Mouse (Mus musculus) liver, embryonic 15.5 days (tissue): Measurements from ENCODE around the gene Trim12c. TPM values are rescaled to one million over a fixed set of nuclear protein-coding genes. Genes with fewer than 3 reads are reported as not detected.
A peak's percentile ranks its signal among the peaks of the same experiment; 100 is the strongest.
"Not testable (repeated sequence)": the region's sequence is repeated elsewhere in the genome, so short reads cannot be mapped to it uniquely, and the experiment has no call there.

Source experiments
- ATAC-seq: fragments of 200-750 bp; cut with Nextera tagmentation; 2 replicates; pipeline ENCODE4 v1.8.0; 2017; ENCODE audit warnings: moderate number of reproducible peaks, mild to moderate bottlenecking, moderate library complexity; ENCODE audit not compliant: insufficient read depth
- H3K27ac ChIP-seq: fragments of 300-500 bp; sonication (generic); replicated peaks from 2 replicates; pipeline ENCODE4 v1.5.1; 2015; ENCODE audit warnings: mild to moderate bottlenecking, inconsistent platforms
- H3K27me3 ChIP-seq: fragments of 300-500 bp; sonication (generic); 2 replicates; pipeline ENCODE4 v1.6.1; 2015; ENCODE audit warnings: mild to moderate bottlenecking, inconsistent platforms
- H3K36me3 ChIP-seq: fragments of 300-500 bp; sonication (generic); replicated peaks from 2 replicates; pipeline ENCODE4 v1.6.1; 2015; ENCODE audit warnings: moderate library complexity, mild to moderate bottlenecking, inconsistent platforms
- H3K4me1 ChIP-seq: fragments of 300-500 bp; sonication (generic); replicated peaks from 2 replicates; pipeline ENCODE4 v1.6.1; 2015; ENCODE audit warnings: inconsistent platforms
- H3K4me2 ChIP-seq: fragments of 300-500 bp; sonication (generic); 2 replicates; pipeline ENCODE4 v1.6.1; 2015; ENCODE audit warnings: moderate library complexity, mild to moderate bottlenecking, inconsistent platforms
- H3K4me3 ChIP-seq: fragments of 300-500 bp; sonication (generic); replicated peaks from 2 replicates; pipeline ENCODE4 v1.5.1; 2015; ENCODE audit warnings: mild to moderate bottlenecking, inconsistent platforms
- H3K9ac ChIP-seq: fragments of 300-500 bp; sonication (generic); 2 replicates; pipeline ENCODE4 v1.6.1; 2015; ENCODE audit warnings: moderate library complexity, mild to moderate bottlenecking, inconsistent platforms
- H3K9me3 ChIP-seq: fragments of 300-500 bp; sonication (generic); replicated peaks from 2 replicates; pipeline ENCODE4 v1.6.1; 2016; ENCODE audit warnings: inconsistent platforms
- WGBS: fragments of 180-500 bp; shearing (Covaris S2); methylation state at CpG from one replicate; pipeline ENCODE4 v1.1.7; 2015; ENCODE audit warnings: mixed read lengths; ENCODE audit not compliant: insufficient replicate concordance; 5-methylcytosine and 5-hydroxymethylcytosine counted together
- polyA plus RNA-seq: library from polyadenylated mRNA; unstranded; fragments of >200 nt; fragmentation: Nextera tagmentation; extraction: Ambion mirVana; gene quantifications from 2 replicates; pipeline ENCODE4 v1.2.1, GENCODE M21; 2015

Gene Trim12c
- polyA plus RNA-seq, 1 experiment from 2014 or later: 1.2 TPM

DNA sequence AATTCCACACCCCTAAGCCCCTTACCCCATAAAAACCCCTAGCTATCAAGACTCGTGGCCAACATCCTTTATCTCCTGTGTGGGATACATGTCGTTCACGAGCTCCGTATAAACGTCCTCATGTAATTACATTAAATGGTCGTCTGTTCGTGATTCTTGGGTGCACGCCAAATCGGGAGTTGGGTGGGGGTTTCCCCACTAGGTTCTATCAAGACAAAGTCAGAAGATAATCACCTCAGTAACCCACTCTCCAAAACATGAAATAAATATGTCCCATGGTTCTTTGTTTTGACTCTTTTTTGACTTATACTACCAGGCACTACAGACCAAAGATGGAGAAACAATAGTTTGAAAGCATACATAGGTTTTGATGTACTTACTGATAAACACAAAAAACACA lies 31.1 kb downstream of the Trim12c start:
- Histone ChIP-seq H3K27ac (no peak overlapping the region), H3K4me3 (no peak overlapping the region), H3K9me3 (no peaks in the 10 kb centered on the region), H3K4me1 (no peaks in the 10 kb centered on the region), H3K9ac (no peak overlapping the region), H3K27me3 (no peaks in the 10 kb centered on the region), H3K36me3 (no peaks in the 10 kb centered on the region), H3K4me2 (no peak overlapping the region)
- ATAC-seq: no peak
- 69% methylated on average over 9 of the region's 9 CpGs for WGBS

- H3K36me3 ChIP-seq, H3K9me3 ChIP-seq, H3K4me1 ChIP-seq, H3K27me3 ChIP-seq: not testable (repeated sequence)
- Histone ChIP-seq H3K27ac (peak within 1 kb of the TSS; percentile 67), H3K4me2 (peak within 1 kb of the TSS; percentile 62), H3K9ac (peak within 1 kb of the TSS; percentile 40; the same call in 1 of the 2 replicates), H3K4me3 (peak within 1 kb of the TSS; percentile 61)
- ATAC-seq: peak; percentile 95
- 9% methylated on average over 4 of the region's 4 CpGs for WGBS
These were observed 37.6 kb downstream of the Trim12c start, which contains the start of gene Trim12a for GRCm38 (mm10) chr7:104315369-104316080. Gene Trim12a, minus strand, starts transcription at chr7:104315466.

DNA sequence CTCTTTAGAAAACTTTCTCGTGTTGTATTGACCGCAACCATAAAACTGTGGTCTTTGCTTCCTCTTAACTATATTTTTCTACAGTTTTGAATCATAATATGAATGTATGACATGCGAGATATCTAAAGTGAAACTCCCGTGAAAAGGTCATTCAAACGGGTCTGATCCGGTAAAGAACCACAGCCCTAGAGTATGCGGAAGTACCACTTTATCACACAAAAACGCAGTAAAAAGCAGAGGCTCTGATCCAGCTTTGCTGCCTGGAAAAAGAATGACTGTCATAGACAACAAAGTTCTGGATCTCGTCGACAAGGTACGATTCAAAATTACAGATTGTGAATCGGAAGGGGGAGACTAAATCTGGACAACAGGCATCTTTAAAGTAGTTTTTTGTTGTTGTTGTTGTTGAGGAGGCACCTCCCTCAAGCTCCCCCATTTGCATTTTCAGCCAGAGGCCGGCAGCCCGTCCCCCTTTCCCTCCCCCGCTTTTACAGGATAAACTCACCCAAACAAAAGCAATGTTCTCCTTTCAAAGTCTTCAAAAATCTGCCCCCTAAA lies 38.3 kb downstream of the Trim12c start:
- H3K27me3 ChIP-seq: no peaks in the 10 kb centered on the region
- H3K9ac ChIP-seq: peak overlapping the region; percentile 40; the same call in 1 of the 2 replicates
- H3K9me3 ChIP-seq: no peaks in the 10 kb centered on the region
- WGBS: 2% methylated on average over 15 of the region's 15 CpGs
- H3K4me3 ChIP-seq: peak overlapping the region; percentile 61
- H3K4me2 ChIP-seq: peak overlapping the region; percentile 62
- H3K27ac ChIP-seq: peak overlapping the region; percentile 67
- ATAC-seq: peak; percentile 75
- H3K4me1 ChIP-seq: no peaks in the 10 kb centered on the region; the same call in 1 of the 2 replicates
- no peaks in the 10 kb centered on the region for H3K36me3 ChIP-seq

DNA sequence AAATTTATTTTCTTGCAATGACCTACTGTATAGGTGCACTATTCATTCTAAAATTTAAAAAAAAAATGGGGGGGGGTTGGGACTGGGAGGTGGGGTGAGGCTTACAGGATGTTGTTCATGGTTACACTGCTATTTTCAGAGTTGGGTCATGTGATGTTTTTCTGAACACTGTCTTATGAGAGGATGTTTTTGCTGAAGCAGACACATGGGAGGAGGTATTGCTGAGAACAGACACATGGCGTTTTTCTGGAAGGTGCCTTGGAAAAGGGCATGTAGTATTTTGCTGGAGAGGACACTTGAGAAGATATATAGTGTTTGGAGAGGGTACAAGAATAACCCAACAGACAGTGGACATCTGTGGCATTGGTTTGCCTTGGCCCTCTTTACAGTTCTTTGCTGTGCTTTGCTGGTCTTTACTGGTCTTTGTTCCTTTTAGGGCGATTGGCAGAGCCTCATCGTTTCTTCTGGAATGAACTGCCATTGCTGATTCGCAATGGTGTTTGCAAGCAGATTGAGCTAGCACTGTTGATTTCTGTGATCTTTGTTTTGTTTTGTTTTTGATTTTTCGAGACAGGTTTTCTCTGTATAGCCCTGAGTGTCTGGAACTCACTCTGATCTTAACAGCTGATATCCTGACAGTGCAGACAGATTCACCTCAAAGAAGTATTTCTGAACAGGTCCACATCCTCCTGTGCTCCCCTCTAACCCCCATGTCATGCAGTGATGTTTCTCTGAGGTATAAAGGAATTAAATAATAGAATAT lies 61.3 kb downstream of the Trim12c start:
- no peak overlapping the region for H3K27ac ChIP-seq
- 62% methylated on average over 5 of the region's 5 CpGs for WGBS
- H3K27me3 ChIP-seq: no peaks in the 10 kb centered on the region
- H3K4me3 ChIP-seq: no peak overlapping the region
- no peaks in the 10 kb centered on the region for H3K9me3 ChIP-seq
- no peak overlapping the region for H3K9ac ChIP-seq
- H3K4me1 ChIP-seq: no peaks in the 10 kb centered on the region
- H3K4me2 ChIP-seq: no peak overlapping the region
- H3K36me3 ChIP-seq: no peaks in the 10 kb centered on the region
- no peak for ATAC-seq

DNA sequence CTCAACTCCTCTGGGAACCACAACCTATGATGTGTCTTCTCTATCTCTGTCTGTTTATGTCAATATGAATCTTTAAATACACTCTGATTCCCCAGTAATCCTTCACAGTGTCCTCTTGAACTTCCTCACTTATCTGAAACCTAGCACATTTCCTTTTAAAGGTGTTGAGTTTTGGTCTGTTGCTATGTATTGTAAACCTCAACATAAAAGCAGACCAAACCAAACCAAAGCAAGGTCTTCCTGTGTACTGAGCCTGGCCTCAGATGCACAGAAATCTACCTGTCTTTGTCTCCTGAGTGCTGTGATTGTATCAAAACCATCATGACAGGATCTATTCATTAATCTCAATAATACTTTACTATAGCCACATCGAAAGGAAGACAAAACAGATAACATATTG lies 62.5 kb downstream of the Trim12c start:
- H3K4me2 ChIP-seq: no peak overlapping the region
- H3K27me3 ChIP-seq: no peaks in the 10 kb centered on the region
- no peak overlapping the region for H3K27ac ChIP-seq
- 71% methylated on average over 1 of the region's 1 CpGs for WGBS
- no peaks in the 10 kb centered on the region for H3K36me3 ChIP-seq
- no peak overlapping the region for H3K9ac ChIP-seq
- H3K4me3 ChIP-seq: no peak overlapping the region
- ATAC-seq: no peak
- no peaks in the 10 kb centered on the region for H3K4me1 ChIP-seq
- H3K9me3 ChIP-seq: no peaks in the 10 kb centered on the region

Other genes with a start within 250 kb of the Trim12c start
- gene Olfr646, start 248.5 kb downstream of the Trim12c start, polyA plus RNA-seq: not detected in 2 replicates
- gene Ubqln5, start 223.5 kb downstream of the Trim12c start, polyA plus RNA-seq: not detected in 2 replicates
- not detected in 2 replicates for gene Olfr643, start 216.0 kb downstream of the Trim12c start, polyA plus RNA-seq
- not detected in 2 replicates for gene Ubqln3, start 210.1 kb downstream of the Trim12c start, polyA plus RNA-seq
- gene Ubqlnl, start 202.8 kb downstream of the Trim12c start, polyA plus RNA-seq: not detected in 2 replicates
- gene Olfm5, start 188.5 kb downstream of the Trim12c start, polyA plus RNA-seq: not detected in 2 replicates
- gene Olfr648, start 170.0 kb downstream of the Trim12c start, polyA plus RNA-seq: 0.06 and 0.08 TPM in 2 replicates
- not detected in 2 replicates for gene Olfr649, start 157.4 kb downstream of the Trim12c start, polyA plus RNA-seq
- 0.43 and 0.50 TPM in 2 replicates for gene Trim6, start 134.6 kb downstream of the Trim12c start, polyA plus RNA-seq
- gene Trim34a, start 108.9 kb downstream of the Trim12c start, polyA plus RNA-seq: 1.6 and 1.8 TPM in 2 replicates
- gene Trim5, start 65.3 kb downstream of the Trim12c start, polyA plus RNA-seq: 0.32 and 0.37 TPM in 2 replicates
- 3.1 and 3.4 TPM in 2 replicates for gene Trim12a, start 37.9 kb downstream of the Trim12c start, polyA plus RNA-seq
- gene Trim34b, start 23.9 kb downstream of the Trim12c start, polyA plus RNA-seq: 0.07 TPM in 1 of 2 replicates, not detected in the other
- gene Trim30b, start 16.5 kb upstream of the Trim12c start, polyA plus RNA-seq: 0.28 and 0.36 TPM in 2 replicates
- 0.30 and 0.53 TPM in 2 replicates for gene Trim30c, start 47.5 kb upstream of the Trim12c start, polyA plus RNA-seq
- 2.4 and 2.8 TPM in 2 replicates for gene Trim30a, start 111.8 kb upstream of the Trim12c start, polyA plus RNA-seq
- gene Trim30d, start 154.5 kb upstream of the Trim12c start, polyA plus RNA-seq: 0.86 and 1.0 TPM in 2 replicates
- not detected in 2 replicates for gene Olfr651, start 196.8 kb upstream of the Trim12c start, polyA plus RNA-seq
- not detected in 2 replicates for gene Olfr652, start 207.5 kb upstream of the Trim12c start, polyA plus RNA-seq
- not detected in 2 replicates for gene Olfr653, start 224.0 kb upstream of the Trim12c start, polyA plus RNA-seq
- gene Olfr654, start 233.7 kb upstream of the Trim12c start, polyA plus RNA-seq: not detected in 2 replicates
- not detected in 2 replicates for gene Olfr655, start 248.4 kb upstream of the Trim12c start, polyA plus RNA-seq